Mouse (Mus musculus) stomach, postnatal 0 days (tissue): ENCODE measurements around the gene Spaca3.

Experiments used
- CTCF ChIP-seq: IDR thresholded peaks from 2 replicates; pipeline ENCODE4 v1.5.1; 2016; ENCODE audit warnings: antibody characterized with exemption, low read depth, mild to moderate bottlenecking, moderate library complexity
- EP300 ChIP-seq: optimal IDR thresholded peaks from 2 replicates; pipeline ENCODE3; 2016; ENCODE audit warnings: antibody characterized with exemption

- TF ChIP-seq CTCF (peak; percentile 51), EP300 (no peak)
Observed at GRCm38 (mm10) chr11:80821794-80822193, 36.4 kb upstream of the Spaca3 start.
